Mouse (Mus musculus) gastrocnemius, adult 2 months (tissue): ENCODE measurements around the gene Cab39l. TPM values are rescaled to one million over a fixed set of nuclear protein-coding genes. Genes with fewer than 3 reads are reported as not detected.

Experiments
- DNase-seq: peaks from one replicate; pipeline ENCODE4 v3.0.0; 2022
- H3K27ac ChIP-seq: fragments of 200-600 bp; 2 replicates; pipeline ENCODE4 v1.8.1; 2022; ENCODE audit warnings: mild to moderate bottlenecking
- H3K4me3 ChIP-seq: fragments of 200-600 bp; 2 replicates; pipeline ENCODE4 v1.8.1; 2022; ENCODE audit warnings: mild to moderate bottlenecking, moderate library complexity
- CTCF ChIP-seq: fragments of 200-600 bp; IDR thresholded peaks from 2 replicates; pipeline ENCODE4 v1.8.1; 2022; ENCODE audit warnings: antibody characterized with exemption, mild to moderate bottlenecking, moderate library complexity
- intact Hi-C: fragments of 180-260 bp; cut with DNase I; formaldehyde crosslinking; loops from one replicate; pipeline ENCODE4 v1.15.1; 2025
- total RNA-seq, 2 experiments: library from RNA; stranded (reverse); gene quantifications; 2 replicates each; pipeline ENCODE4 v1.2.3; 2021

Cab39l gene
- total RNA-seq, 2 experiments from 2014 or later, result 19.7 to 25.4 TPM

- Histone ChIP-seq H3K4me3 (no peak overlapping the region), H3K27ac (no peak overlapping the region)
- DNase-seq, result no peak
- intact Hi-C loops, result no loop called here
- TF ChIP-seq CTCF, result no peak
Measured at GRCm38 (mm10) chr14:59530801-59531200, 90.0 kb downstream of the Cab39l start.

- Histone ChIP-seq H3K27ac (no peak overlapping the region), H3K4me3 (no peak overlapping the region)
- intact Hi-C loops, result no loop called here
- no peak for DNase-seq
- TF ChIP-seq CTCF, result no peak
Measured at GRCm38 (mm10) chr14:59532986-59533385, 92.2 kb downstream of the Cab39l start.

GRCm38 (mm10) chr14:59533908-59534307 lies 93.1 kb downstream of the Cab39l start:
- no peak for TF ChIP-seq CTCF
- no peak for DNase-seq
- intact Hi-C loops, result no loop called here
- Histone ChIP-seq H3K4me3 (no peak overlapping the region), H3K27ac (no peak overlapping the region)

- DNase-seq, result no peak
- intact Hi-C loops, result no loop called here
- Histone ChIP-seq H3K27ac (no peak overlapping the region), H3K4me3 (no peak overlapping the region)
- no peak for TF ChIP-seq CTCF
Measured at GRCm38 (mm10) chr14:59537829-59538432, 97.2 kb downstream of the Cab39l start.

GRCm38 (mm10) chr14:59540230-59540629 lies 99.5 kb downstream of the Cab39l start:
- 0 out of 2 replicates have a peak overlapping the region, but pooled peaks have one; percentile 4 for H3K27ac ChIP-seq
- no peak overlapping the region for H3K4me3 ChIP-seq
- intact Hi-C loops, result no loop called here
- no peak for DNase-seq
- TF ChIP-seq CTCF, result no peak

GRCm38 (mm10) chr14:59540761-59541160 lies 100.0 kb downstream of the Cab39l start:
- Histone ChIP-seq H3K4me3 (no peak overlapping the region), H3K27ac (0 out of 2 replicates have a peak overlapping the region, but pooled peaks have one; percentile 4)
- intact Hi-C loops, result no loop called here
- no peak for DNase-seq
- no peak for TF ChIP-seq CTCF

- H3K27ac ChIP-seq, result peak overlapping the region; percentile 46
- no peak overlapping the region for H3K4me3 ChIP-seq
- TF ChIP-seq CTCF, result no peak
- intact Hi-C loops, result no loop called here
- no peak for DNase-seq
Measured at GRCm38 (mm10) chr14:59543158-59543826, 102.5 kb downstream of the Cab39l start.

GRCm38 (mm10) chr14:59543956-59544355 lies 103.2 kb downstream of the Cab39l start:
- intact Hi-C loops, result no loop called here
- Histone ChIP-seq H3K27ac (peak overlapping the region; percentile 46), H3K4me3 (no peak overlapping the region)
- peak; percentile 41 for DNase-seq
- TF ChIP-seq CTCF, result no peak

GRCm38 (mm10) chr14:59546162-59546880 lies 105.5 kb downstream of the Cab39l start:
- no peak for DNase-seq
- no peak for TF ChIP-seq CTCF
- Histone ChIP-seq H3K4me3 (no peak overlapping the region), H3K27ac (no peak overlapping the region)
- intact Hi-C loops, result no loop called here

GRCm38 (mm10) chr14:59547530-59547929 lies 106.8 kb downstream of the Cab39l start:
- Histone ChIP-seq H3K27ac (0 out of 2 replicates have a peak overlapping the region, but pooled peaks have one; percentile 24), H3K4me3 (no peak overlapping the region)
- intact Hi-C loops, result no loop called here
- no peak for TF ChIP-seq CTCF
- no peak for DNase-seq

GRCm38 (mm10) chr14:59548532-59548931 lies 107.8 kb downstream of the Cab39l start:
- TF ChIP-seq CTCF, result no peak
- DNase-seq, result no peak
- Histone ChIP-seq H3K27ac (peak overlapping the region; percentile 76), H3K4me3 (no peak overlapping the region)
- intact Hi-C loops, result no loop called here

GRCm38 (mm10) chr14:59549106-59549505 lies 108.3 kb downstream of the Cab39l start:
- no peak for TF ChIP-seq CTCF
- Histone ChIP-seq H3K27ac (peak overlapping the region; percentile 76), H3K4me3 (no peak overlapping the region)
- peak; percentile 93 for DNase-seq
- intact Hi-C loops, result no loop called here

GRCm38 (mm10) chr14:59550841-59551240 lies 110.1 kb downstream of the Cab39l start:
- no peak overlapping the region for H3K4me3 ChIP-seq
- intact Hi-C loops, result loop anchor here (10.0 kb wide), 1 partner anchor 146 kb away; no protein-coding TSS in a partner anchor
- DNase-seq, result peak; percentile 33

More at GRCm38 (mm10) chr14:59550841-59551240, 110.1 kb downstream of the Cab39l start:
- no peak for TF ChIP-seq CTCF
- H3K27ac ChIP-seq, result peak overlapping the region; percentile 76
